Mouse (Mus musculus): ENCODE measurements around the gene Ubac2. TPM values are rescaled to one million over a fixed set of nuclear protein-coding genes. Genes with fewer than 3 reads are reported as not detected.
A peak's percentile ranks its signal among the peaks of the same experiment; 100 is the strongest.
"Not testable (repeated sequence)": the region's sequence is repeated elsewhere in the genome, so short reads cannot be mapped to it uniquely, and the experiment has no call there.

The Ubac2 gene
- 10 to 100 TPM; 48.9 to 49.7 TPM for total RNA-seq (2021)
- long read RNA-seq, experiment 1, transcript Ubac2-201 (9 exons, 2,139 nt), result major isoform, 61 of 81 reads
- long read RNA-seq, experiment 1, partial matches to known transcripts, result 5 of 81 reads
- long read RNA-seq, experiment 1, other reads (novel, unspliced or antisense), result 15 of 81 reads
- long read RNA-seq, experiment 2, transcript Ubac2-201 (9 exons, 2,139 nt), result major isoform, 64 of 80 reads
- long read RNA-seq, experiment 2, partial matches to known transcripts, result 4 of 80 reads
- long read RNA-seq, experiment 2, other reads (novel, unspliced or antisense), result 12 of 80 reads

DNA sequence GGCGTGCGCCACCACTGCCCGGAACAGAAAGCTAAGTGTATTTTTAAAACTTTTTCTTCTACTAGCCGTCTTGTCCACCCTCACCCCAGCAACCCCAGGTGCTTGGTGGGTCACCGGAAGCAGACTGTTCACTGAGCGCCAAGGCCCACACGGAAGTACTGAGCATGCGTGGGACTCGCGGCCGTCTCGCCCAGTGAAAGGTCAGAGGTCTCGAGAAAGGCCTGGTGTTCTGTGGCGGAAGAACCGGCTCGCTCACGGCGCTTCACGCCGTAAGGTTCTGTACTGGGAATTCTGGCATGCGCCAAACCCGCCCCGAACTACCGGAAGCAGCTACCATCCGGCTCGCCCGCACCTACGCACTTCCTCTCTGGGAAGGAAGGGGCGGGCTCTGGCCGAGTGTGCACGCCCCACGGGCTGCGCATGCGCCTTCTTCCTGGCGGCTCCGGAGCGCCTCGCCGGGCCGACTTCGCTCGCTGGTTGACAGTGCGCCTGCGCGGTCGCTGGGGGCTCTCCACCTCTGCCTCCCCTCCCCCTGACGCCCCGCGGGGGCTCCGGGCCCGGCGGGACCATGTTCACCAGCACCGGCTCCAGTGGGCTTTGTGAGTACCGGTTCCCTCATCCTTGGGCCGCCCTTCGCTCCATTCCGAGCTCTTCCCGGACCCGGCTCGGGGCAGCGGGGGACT, at the start of gene Ubac2:
TSS of gene Ubac2 (plus strand) at position 445 of the 683 bp plus-strand sequence.
- peak; percentile 98 to 99 for DNase-seq (ENCODE audit: low spot score in 2 of 2)

DNA sequence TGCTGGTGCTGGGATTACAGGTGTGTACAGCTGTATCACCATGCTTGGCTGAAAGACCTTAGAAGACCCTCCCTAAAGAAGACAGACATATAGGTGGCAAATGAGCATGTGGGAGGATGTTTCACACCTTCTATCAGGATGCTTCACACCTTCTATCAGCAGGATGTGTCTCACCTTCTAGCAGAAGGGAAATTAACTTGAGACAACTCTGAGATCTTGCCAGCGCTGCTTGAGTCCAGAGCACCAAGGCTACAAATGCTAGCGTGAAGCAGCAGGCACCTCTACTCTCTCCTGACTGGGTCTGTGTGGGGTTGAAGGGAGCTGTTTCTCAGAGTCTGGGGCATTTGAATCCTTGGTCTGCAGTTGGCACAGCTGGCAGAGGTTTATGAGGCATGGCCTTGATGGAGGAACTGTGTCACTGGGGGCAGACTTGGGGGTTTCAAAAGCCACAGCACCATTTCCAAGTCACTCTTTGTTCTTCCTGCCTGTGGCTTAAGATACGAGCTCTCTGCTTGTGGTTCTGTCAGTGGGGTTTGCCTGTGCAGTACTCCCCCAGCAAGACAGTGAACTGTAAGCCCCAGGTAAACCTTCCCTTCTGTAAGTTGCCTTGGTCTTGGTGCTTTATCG, 48.5 kb upstream of the Ubac2 start:
- DNase-seq (ENCODE audit: low spot score in 2 of 2), result no peak

DNA sequence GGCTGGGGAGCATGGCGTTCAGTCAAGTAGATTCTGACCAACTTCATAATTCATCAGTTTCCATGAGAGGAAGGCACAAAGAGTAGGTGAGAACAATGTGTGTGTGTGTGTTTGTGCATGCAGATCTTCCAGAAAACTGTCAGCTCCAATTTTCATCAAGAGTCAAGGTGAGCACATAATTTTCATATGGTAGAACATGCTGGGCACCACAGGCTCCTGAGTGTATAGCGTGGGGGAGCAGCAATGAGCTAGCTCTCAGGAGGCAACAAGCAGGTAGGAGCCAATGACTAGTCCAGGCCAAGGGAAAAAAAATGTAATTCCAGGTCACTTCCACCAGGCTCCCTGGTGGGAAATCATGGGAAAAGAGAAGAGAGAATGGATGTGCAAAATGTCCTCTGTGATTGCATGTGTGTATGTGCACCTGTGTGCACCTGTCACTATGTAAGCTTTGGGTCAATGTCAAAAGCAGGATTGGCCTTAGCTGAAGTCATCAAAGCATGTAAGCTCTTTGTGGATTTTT, 45.4 kb upstream of the Ubac2 start:
- DNase-seq (ENCODE audit: low spot score in 2 of 2), result no peak

DNA sequence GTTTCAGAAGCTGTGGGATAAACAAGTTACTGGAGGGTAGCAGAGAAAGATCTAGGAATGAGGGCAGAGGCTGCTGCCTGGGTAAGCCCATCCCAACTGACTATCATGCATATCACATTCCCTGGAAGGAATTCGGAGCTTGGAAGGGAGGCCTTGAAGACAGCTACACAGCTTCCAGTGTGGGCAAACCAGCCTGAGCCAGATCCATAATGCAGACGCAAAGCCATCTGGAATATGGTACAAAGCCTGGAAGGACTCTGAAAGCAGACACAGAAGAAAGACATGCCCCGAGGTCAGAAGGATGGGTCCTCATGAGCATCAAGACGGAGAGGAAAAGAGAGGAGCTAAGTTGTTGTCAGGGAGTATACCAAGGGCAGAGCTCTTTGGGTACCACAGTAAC, 40.3 kb upstream of the Ubac2 start:
- no peak for DNase-seq (ENCODE audit: low spot score in 2 of 2)

DNA sequence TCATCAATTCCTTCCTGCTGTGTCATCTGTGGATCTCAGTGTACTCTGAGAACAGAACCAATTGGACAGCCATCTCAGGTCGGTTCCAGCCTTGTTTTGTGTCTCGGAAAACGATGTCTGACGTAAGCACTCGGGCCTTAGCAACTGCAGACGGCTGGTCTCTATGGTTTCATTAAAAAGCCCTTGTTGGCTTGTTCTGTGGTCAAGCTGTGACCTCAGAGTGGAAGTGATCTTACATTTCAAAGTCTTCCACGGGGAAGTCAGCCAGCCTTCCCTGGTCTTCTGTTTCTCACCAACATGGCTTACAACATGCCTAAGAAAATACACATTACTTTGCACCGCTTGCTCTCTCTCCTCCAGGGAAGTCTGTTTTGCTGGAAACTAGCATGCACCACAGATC, 38.2 kb upstream of the Ubac2 start:
- no peak for DNase-seq (ENCODE audit: low spot score in 2 of 2)

DNA sequence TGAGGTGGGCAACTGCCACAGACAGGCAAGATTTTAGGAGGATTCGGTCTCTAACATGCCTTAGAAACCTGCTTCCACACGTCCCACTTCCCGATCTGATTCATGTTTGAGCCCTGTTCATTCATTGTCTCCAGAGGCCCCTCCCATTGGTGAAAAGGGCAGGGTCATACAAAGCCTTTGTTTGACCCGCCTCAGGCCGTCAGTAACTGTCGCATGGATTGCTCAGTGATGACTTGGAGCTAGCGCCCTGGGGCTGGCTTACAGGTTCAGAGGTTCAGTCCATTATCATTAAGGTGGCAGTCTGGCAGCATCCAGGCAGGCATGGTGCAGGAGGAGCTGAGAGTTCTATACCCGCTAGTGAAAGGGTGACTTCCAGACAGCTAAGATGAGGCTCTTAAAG, 33.9 kb upstream of the Ubac2 start:
- DNase-seq (ENCODE audit: low spot score in 2 of 2), result no peak

DNA sequence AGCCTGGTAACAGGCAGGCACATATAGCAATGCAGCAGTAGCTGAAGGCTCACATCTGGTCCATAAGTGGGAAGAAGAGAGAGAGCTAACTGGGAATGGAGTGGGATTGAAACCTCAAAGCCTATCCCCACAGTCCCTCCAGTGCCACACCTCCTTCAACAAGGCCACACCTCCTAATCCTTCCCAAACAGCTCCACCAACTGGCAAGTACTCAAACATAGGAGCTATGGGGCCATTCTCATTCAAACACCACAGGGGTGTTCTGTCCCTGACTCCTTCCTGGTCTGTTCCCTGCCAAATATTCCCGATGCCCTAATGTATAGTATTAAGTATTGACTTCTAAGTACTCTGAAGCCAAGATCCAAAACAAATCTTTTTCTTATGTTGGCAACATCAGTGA, 27.2 kb upstream of the Ubac2 start:
- no peak for DNase-seq (ENCODE audit: low spot score in 2 of 2)

DNA sequence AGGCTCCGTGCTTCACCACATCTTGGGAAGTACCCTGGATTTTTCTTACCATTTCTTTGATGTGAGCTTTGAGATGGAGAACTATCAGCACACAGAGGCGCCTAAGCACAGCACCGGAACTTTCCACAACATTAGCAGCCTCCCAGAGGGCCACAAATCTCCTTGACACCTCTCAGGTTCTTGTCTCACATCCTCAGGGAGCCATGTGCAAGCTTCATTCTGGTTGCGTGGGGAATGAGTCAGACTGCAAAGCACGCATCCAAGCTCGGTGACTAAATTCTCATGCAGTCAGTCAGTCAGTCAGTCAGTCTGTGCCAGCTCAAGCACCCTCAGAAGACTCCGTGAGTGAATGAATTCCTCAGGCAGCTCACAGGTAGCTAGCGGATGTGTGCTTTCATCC, 25.9 kb upstream of the Ubac2 start:
- no peak for DNase-seq (ENCODE audit: low spot score in 2 of 2)

DNA sequence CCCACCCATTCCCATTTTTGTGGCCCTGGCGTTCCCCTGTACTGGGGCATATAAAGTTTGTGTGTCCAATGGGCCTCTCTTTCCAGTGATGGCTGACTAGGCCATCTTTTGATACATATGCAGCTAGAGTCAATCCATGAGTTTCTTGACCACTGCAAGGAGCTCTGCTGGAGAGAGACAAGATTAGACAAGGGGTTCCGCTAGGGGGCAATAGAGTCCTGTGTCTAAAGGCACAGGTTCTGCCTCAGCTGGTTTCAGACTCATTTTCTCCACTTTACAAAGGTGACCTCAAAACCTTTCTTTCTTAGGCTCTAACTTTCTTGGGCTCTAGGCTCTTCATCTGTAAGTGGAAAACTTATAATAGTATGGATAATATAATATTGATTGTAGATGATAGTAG, 13.3 kb upstream of the Ubac2 start:
- peak; percentile 31 to 58 for DNase-seq (ENCODE audit: low spot score in 2 of 2)

DNA sequence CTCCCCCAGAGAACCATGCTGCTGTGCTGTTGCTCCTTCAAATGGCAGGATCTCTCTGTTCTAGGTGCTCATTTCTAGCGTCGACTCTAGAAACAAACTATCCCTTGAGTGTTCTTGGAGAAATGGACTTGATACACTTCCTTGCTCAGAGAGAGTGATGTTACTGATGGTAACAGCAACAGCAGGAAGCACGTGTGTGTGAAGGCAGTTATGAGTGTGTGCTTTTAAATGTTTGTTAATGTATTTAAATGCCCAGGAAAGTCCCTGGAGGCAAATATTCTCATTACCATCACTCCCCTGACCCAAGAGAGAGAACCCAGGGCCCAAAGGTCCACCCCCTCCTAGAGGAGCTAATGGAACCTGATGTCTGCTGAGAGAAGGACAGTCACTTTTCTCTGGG, 11.8 kb upstream of the Ubac2 start:
- DNase-seq (ENCODE audit: low spot score in 2 of 2), result no peak

DNA sequence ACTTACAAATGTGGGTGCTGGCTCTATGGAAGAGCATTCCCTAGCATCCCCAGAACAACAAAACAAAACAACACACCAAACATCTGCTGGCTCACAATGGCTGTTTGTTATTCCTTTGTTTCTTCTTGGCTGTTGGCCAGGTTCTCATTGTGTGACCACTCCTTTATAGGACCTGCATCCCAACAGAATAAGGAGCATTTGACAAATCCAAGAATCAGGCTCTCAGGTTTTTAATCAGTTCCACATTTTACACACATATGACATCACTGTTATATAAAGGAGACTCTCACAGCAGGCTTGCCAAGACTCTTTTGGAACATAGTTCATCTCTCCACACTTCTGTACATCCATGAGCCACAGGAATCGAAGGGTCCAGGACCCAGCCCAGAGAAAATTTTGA, 9.3 kb upstream of the Ubac2 start:
- no peak for DNase-seq (ENCODE audit: low spot score in 2 of 2)

DNA sequence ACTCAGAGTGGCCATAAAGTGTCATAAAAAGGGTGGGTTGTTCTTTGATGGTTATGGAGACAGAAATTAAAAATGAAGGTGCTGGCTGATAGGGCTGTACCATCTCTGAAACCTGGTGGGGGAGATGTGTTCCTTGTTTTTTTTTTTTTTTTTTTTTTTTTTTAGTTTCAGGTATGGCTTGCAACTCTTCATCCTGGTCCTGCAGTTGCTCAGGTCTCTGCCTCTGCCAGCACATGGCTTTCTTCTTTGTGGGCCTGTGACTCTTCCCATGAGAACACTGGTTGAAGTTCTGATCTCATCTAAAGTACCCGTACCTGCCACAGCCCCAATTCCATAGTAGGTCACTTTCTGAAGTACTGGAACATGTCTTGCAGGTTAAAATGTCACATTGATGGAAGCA, 5.7 kb upstream of the Ubac2 start:
- DNase-seq (ENCODE audit: low spot score in 2 of 2), result no peak

DNA sequence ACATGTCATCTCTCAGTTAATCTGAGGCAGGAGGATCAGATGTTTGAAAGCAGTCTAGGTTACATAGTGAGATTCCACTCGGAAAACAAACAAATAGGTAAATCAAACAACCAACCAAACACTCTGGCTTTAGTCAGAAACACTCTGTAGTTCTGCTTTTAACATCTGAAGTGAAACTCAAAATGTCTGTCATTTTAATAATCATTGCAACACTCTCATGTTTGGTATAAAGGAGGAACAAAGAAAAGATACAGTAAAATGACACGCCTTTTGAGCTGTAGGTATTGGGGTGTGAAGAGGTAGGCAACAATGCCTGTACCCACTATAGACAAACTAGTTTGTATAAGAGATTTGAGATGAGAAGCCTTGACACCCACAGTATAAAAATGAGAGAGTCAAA, 5.2 kb upstream of the Ubac2 start:
- DNase-seq (ENCODE audit: low spot score in 2 of 2), result no peak

DNA sequence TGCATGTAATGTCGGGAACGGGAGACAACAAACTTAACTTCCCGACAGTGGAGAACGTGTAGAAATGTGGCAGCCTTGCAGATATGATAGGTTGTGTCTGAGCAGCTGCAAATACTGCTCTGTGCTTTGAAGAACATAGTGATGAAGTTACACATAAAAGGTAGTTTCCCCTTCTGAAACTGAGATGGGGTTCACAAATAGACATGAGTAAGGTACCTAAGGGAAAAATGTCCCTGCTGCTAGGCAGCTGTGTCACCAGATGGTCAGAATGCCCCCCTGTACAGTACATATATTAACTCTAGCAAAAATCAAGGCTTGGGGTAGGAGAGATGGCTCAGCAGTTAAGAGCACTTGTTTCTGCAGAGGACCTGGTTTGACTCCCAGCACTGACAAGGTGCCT, 4.8 kb upstream of the Ubac2 start:
- no peak for DNase-seq (ENCODE audit: low spot score in 2 of 2)

DNA sequence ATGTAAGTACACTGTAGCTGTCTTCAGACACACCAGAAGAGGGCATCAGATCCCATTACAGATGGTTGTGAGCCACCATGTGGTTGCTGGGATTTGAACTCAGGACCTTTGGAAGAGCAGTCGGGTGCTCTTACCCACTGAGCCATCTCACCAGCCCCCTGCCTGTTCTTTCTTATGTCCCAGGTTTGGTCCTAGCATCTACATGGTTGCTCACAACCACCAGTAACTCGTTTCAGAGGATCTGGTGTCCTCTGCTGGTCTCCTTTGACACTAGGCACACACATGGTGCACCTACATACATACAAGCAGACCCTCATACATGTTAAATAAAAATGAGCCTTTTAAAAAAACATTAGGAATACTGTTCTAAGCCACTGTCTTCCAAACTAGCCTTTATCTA, 2.2 kb upstream of the Ubac2 start:
- DNase-seq (ENCODE audit: low spot score in 2 of 2), result not testable (repeated sequence)

DNA sequence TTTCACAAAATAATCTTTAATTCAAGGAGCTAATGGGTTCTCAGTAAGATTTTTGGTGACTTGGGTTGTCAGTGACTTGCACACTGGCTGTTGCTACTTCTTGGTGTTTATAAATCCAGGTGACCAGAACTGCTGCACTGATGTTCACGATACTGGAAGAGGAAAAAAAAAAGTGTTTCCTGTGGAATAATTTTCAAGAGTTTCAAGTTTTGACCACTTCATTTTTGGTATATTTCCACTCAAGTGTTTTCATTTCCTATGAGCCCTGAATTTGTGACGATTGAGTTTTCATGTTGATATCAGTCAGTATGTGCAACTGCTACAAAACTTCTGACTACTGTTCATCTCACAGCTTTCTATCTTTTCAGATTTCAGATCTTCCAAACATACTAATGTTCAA, 1.6 kb upstream of the Ubac2 start:
- no peak for DNase-seq (ENCODE audit: low spot score in 2 of 2)

DNA sequence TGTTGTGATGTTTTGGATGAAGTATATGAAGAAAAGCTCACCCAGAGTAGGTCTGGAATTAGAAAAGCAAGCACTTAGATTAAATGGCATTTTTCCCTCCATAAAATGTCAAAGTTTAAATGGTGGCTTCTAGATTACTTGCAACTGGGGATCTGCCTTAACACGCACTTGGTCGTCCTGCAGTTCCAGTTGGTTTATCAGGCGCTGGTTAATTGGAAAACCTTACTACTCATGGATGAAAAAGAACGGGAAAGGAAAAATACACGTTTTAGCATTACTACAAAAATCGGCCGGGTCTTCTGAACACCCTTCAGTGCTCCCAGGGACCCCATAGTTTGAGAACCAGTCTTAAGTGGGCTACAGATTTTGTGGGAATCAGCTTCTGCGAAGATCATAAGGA, 780 bp upstream of the Ubac2 start:
- DNase-seq (ENCODE audit: low spot score in 2 of 2), result no peak

DNA sequence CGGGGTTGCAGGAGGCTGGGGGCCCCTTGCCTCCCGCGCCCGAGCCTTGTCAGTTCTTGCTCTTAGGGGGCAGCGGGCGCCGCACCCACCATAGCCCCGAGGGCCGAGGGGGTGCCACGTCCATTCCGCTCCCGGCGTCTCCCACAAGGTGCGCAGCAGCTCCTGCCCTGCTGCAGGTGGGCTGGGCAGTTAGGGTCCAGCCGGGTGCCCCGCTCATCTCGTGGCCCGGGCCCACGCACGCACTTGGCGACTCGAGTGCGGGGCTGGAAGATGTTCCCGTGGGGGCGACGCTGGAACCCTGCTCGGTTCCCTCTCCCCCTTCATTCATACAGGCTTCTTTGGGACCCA, 413 bp downstream of the Ubac2 start:
- no peak for DNase-seq (ENCODE audit: low spot score in 2 of 2)

DNA sequence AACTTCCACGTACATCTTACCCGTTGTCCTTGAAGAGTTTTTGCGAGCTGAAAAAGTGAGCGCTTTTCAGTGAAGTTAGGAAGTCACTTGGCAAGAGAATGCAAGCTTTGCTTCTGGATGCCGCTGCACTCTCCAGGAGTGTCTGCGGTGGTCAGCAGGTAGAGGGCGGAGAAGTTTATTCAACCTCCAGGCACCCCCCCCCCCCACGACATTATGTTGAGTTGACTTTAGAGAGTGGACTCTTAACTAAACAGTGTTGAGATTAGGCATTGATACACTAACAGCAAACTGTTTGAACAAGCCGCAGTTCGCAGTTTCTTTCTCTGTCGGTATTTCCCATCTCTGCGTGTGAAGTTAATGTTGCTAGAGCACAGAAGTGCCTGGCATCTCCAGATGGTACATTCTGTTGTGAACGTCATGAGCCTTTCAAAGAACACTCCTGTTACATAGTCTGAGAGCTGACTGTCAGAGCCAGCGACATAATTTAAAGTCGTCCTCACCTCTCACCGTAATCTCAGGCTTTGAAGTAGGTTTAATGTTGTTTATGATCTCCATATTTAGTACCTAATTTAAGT, 933 bp downstream of the Ubac2 start:
- DNase-seq (ENCODE audit: low spot score in 2 of 2), result peak; percentile 16 to 63

DNA sequence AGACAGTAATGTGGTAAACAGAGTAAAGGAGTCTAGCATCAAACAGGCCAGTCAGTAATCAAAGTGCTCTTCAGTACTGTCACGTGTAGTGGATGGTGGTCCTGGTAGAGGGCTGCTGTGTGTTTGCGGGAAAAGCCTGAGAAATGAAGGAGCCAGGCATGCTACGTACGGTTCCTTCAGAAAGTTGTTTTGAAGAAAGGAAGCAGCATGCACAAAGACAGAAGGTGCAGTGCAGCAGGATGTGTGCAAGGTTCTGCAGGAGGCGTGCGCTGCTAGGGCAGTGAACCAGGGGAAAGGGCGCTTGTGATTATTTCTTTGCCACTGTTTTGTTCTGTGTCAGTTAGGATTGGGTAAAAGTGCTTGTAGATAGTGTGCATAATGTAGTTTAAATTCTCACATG, 2.8 kb downstream of the Ubac2 start:
- no peak for DNase-seq (ENCODE audit: low spot score in 2 of 2)

DNA sequence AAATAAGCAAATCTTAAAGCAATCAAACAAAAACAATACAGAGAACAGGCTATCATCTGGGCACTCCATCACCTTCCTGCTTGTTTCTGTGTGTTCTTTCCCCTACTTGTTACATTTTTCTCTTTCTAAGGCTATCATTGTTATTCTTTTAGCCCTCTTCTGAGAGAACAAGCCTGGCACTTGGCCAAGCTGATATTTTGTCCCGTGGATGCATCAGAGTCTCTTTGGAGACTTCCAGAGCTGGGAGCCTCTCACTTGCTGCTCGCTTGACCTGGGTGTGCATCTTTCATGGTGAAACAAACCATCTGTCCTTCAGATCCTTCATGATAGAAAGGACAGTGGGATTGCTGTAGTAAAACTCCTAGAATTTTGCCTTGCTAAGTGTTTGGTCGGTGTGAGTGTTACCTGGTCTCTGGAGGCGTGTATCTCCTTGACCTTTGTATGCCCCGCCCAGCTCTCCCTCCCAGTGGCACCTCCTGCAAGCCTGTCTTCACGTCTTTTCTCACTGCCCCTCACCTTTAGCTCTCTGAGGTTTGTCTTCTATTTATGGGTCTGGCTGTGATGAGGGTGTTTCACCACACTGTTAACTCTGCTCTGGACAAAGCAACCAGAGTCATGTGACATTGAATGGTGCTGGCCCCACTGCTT, 5.9 kb downstream of the Ubac2 start:
- DNase-seq (ENCODE audit: low spot score in 2 of 2), result no peak

DNA sequence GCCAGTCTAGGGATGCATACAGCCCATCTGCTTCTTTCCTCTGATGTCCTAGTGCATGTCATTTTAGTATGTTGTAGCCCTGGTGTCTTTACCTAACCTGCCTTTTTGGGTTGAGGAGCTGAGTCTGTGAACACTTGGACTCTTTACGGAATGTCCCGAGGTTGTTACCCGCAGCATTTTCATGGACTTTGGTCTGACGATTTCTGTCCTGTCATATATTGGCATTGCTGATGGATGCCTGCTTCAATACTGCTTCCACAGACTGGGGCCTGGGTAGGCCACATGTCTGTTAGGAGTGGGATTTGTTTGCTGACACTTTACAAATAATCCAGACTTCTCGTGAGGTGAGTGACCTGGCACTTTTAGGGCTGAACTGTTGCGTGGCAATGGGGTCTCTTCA, 15.3 kb downstream of the Ubac2 start:
- no peak for DNase-seq (ENCODE audit: low spot score in 2 of 2)

Measured in layer of hippocampus, postnatal 14 days (tissue).